Mouse (Mus musculus) erythroblast, embryonic 14.5 days (primary cell): ENCODE data around the gene Eid2.

ENCODE experiments used
- GATA1 ChIP-seq: IDR thresholded peaks from 2 replicates; pipeline ENCODE4 v1.6.1; 2012; ENCODE audit warnings: low read length, inconsistent platforms, mixed read lengths
- TAL1 ChIP-seq: IDR thresholded peaks from 3 replicates; pipeline ENCODE4 v1.6.1; 2012; ENCODE audit warnings: low read length, inconsistent platforms, mixed read lengths

DNA sequence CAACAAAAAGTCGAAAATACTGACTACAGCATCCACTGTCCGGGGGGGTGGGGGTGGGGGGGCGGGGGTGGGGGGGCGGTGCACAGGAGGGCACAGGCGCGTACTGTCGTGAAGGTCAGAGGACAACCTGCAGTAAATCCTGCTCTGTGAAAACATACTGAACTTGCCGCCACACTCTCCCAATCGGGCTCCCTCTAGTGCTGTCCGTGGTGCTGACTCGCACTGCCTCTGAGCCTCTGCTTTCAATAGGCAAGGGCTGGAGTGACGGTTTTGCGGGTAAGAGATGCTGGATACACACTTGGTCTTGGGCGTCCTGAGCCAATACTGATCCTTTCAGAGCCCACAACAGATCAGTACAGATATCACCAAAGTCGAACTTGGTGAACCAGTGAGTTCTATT, 3.9 kb upstream of the Eid2 start:
- no peak for TF ChIP-seq GATA1
- no peak for TF ChIP-seq TAL1
